ENCODE assay signal across 8 mouse cellular contexts in the genomic region with DNA sequence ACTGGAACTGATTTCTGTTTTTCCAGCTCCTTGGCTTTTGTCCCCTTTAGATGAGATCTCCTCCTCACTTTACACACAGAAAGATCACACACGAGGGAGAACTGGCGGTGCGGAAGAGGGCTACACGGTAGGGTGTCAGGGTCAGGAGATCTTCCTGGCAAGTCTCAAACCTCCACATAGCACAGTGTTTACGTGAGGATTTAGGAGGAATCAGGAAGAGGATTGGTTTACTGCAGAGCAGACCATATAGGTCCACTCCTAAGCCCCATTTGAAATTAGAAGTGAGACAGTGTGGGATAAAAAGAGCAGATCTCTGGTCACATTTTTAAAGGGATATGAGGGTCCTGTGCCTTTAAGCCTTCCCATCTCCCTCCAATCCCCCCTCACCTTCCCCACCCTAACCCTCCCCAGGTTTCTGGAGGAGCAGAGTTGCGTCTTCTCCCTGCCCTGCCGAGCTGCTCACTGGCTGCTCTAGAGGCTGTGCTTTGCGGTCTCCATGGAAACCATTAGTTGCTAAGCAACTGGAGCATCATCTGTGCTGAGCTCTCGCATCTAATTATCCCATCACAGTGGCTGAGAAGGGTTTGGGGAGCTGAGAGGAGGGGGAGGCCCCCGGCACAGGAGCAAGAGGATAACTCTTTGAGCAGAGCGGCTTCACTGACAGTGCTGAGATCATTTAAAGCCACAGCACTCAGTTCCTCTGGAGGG. TPM values are rescaled to one million over a fixed set of nuclear protein-coding genes. Genes with fewer than 3 reads are reported as not detected.
A peak's percentile ranks its signal among the peaks of the same experiment; 100 is the strongest.
DNase-seq lines count a peak whose midpoint lies in the region; ATAC-seq lines count a peak whose summit lies in the region.
"Had no signal": no experiment of that assay in that cellular context is flagged by ENCODE, and none has a peak within 500 bp of the region (broad histone marks: within the 10 kb centered on the region; RNA-seq: fewer than 3 reads in every experiment).

No protein-coding gene starts in this region.

- H3K9me3 ChIP-seq in forebrain, embryonic 15.5 days, result no peaks in the 10 kb centered on the region

- H3K9ac ChIP-seq in forebrain, embryonic 15.5 days (replicated peaks), result peak overlapping the region; percentile 34; the same call in 1 of the 2 replicates

- 1% methylated on average over 11 of the region's 11 CpGs for WGBS in forebrain, embryonic 15.5 days

- 0 out of 2 replicates have a peak, but pooled peaks cover 4% of the 10 kb centered on the region for H3K27me3 ChIP-seq in forebrain, embryonic 15.5 days

- H3K4me3 ChIP-seq in forebrain, embryonic 15.5 days, result peak overlapping the region; percentile 23

- peak overlapping the region; percentile 95 for H3K27ac ChIP-seq in forebrain, embryonic 15.5 days (replicated peaks)

- peak; percentile 97 for ATAC-seq in forebrain, embryonic 15.5 days (replicated peaks)

- peak overlapping the region; percentile 39 for H3K4me2 ChIP-seq in forebrain, embryonic 15.5 days (replicated peaks)

- no peaks in the 10 kb centered on the region for H3K36me3 ChIP-seq in forebrain, embryonic 15.5 days

- peaks cover 39% of the 10 kb centered on the region for H3K4me1 ChIP-seq in forebrain, embryonic 15.5 days

- DNase-seq in ES-CJ7 (ENCODE audit: low read depth, low spot score), result peak; percentile 83
- peak; percentile 98 for DNase-seq in brain, embryonic 18.5 days (ENCODE audit: low read depth, low spot score)
- DNase-seq in layer of hippocampus, postnatal 10 days (ENCODE audit: low spot score in 2 of 2), result peak; percentile 80 to 83
- peak; percentile 80 for DNase-seq in neural tube, embryonic 10.5 days (ENCODE audit: extremely low spot score, low spot score)
- DNase-seq in B cell, adult 2 months, result no peak
- no peak for DNase-seq in gastrocnemius, postnatal 25 days

RNA-seq across cellular contexts. Expression of a gene that starts 2.4 kb away (rescaled TPM):
- polyA plus RNA-seq in forebrain, embryonic 15.5 days (2015; fragmentation: Nextera tagmentation; extraction: Ambion mirVana), result not detected in 2 replicates
- total RNA-seq in layer of hippocampus, postnatal 10 days (2021), result not detected
- total RNA-seq in gastrocnemius, postnatal 25 days (2021), result under 1 TPM; 0.32 to 0.43 TPM
- polyA plus RNA-seq: liver, embryonic 16.5 days had no signal

RNA-seq across cellular contexts. Expression of a gene that starts 16.3 kb away (rescaled TPM):
- not detected in 2 replicates for polyA plus RNA-seq in forebrain, embryonic 15.5 days (2015; fragmentation: Nextera tagmentation; extraction: Ambion mirVana)
- total RNA-seq in layer of hippocampus, postnatal 10 days (2021), result not detected
- total RNA-seq in gastrocnemius, postnatal 25 days (2021), result not detected
- polyA plus RNA-seq: liver, embryonic 16.5 days had no signal

RNA-seq across cellular contexts. Expression of a gene that starts 25.4 kb away (rescaled TPM):
- polyA plus RNA-seq in forebrain, embryonic 15.5 days (2015; fragmentation: Nextera tagmentation; extraction: Ambion mirVana), result 13.6 and 14.4 TPM in 2 replicates
- 10 to 100 TPM; 91.2 to 97.7 TPM for total RNA-seq in layer of hippocampus, postnatal 10 days (2021)
- 10 to 100 TPM; 33.6 to 40.7 TPM for total RNA-seq in gastrocnemius, postnatal 25 days (2021)

RNA-seq across cellular contexts. Expression of a gene that starts 38.8 kb away (rescaled TPM):
- polyA plus RNA-seq in forebrain, embryonic 15.5 days (2015; fragmentation: Nextera tagmentation; extraction: Ambion mirVana), result 34.6 and 35.1 TPM in 2 replicates
- 10 to 100 TPM; 20.7 to 22.4 TPM for total RNA-seq in layer of hippocampus, postnatal 10 days (2021)
- total RNA-seq in gastrocnemius, postnatal 25 days (2021), result 1 to 10 TPM; 3.9 to 5.8 TPM

RNA-seq across cellular contexts. Expression of a gene that starts 49.8 kb away (rescaled TPM):
- polyA plus RNA-seq in forebrain, embryonic 15.5 days (2015; fragmentation: Nextera tagmentation; extraction: Ambion mirVana), result 320 and 321 TPM in 2 replicates
- total RNA-seq in layer of hippocampus, postnatal 10 days (2021), result 100 to 1,000 TPM in 1 of 2 experiments, 10 to 100 TPM in 1; 84.2 to 109 TPM
- total RNA-seq in gastrocnemius, postnatal 25 days (2021), result 10 to 100 TPM; 13.8 to 17.5 TPM

Comparison
In these comparisons a context has a peak if more than half of its experiments do, and no peak if none do; other contexts are left out.
1. DNase-seq: peak in ES-CJ7 (single experiment), brain, embryonic 18.5 days (single experiment), layer of hippocampus, postnatal 10 days (2 of 2) and neural tube, embryonic 10.5 days (single experiment); none in B cell, adult 2 months (0 of 2) and gastrocnemius, postnatal 25 days (single experiment).